Mouse (Mus musculus) midbrain, embryonic 11.5 days (tissue): ENCODE data around the gene Tox2. TPM values are rescaled to one million over a fixed set of nuclear protein-coding genes. Genes with fewer than 3 reads are reported as not detected.

Source experiments
- polyA plus RNA-seq: library from polyadenylated mRNA; unstranded; fragments of >200 nt; fragmentation: Nextera tagmentation; extraction: Ambion mirVana; gene quantifications from 2 replicates; pipeline ENCODE4 v1.2.1, GENCODE M21; 2014

Tox2 gene
- polyA plus RNA-seq, 1 experiment from 2014 or later: 38.2 TPM

Other genes with a start within 250 kb of the Tox2 start
- gene Sgk2, start 215.8 kb upstream of the Tox2 start, polyA plus RNA-seq: 0.11 TPM in 1 of 2 replicates, not detected in the other
- gene Ift52, start 185.8 kb upstream of the Tox2 start, polyA plus RNA-seq: 58.6 and 61.3 TPM in 2 replicates
- 25.7 and 29.8 TPM in 2 replicates for gene Mybl2, start 148.4 kb upstream of the Tox2 start, polyA plus RNA-seq
- gene Gtsf1l, start 115.3 kb upstream of the Tox2 start, polyA plus RNA-seq: not detected in 2 replicates
- 0.19 TPM in 2 replicates for gene Jph2, start 194.9 kb downstream of the Tox2 start, polyA plus RNA-seq
- 89.2 and 91.9 TPM in 2 replicates for gene Oser1, start 221.6 kb downstream of the Tox2 start, polyA plus RNA-seq
- gene Gdap1l1, start 235.4 kb downstream of the Tox2 start, polyA plus RNA-seq: 42.8 and 42.9 TPM in 2 replicates